Mouse (Mus musculus): ENCODE results near the gene Nr5a2. TPM values are rescaled to one million over a fixed set of nuclear protein-coding genes. Genes with fewer than 3 reads are reported as not detected.

Gene Nr5a2
- polyA plus RNA-seq, 1 experiment, result 0.58 TPM

- no peaks in the 10 kb centered on the region for H3K36me3 ChIP-seq (ENCODE audit: control insufficient read depth, insufficient read depth, low read length)
- H3K27me3 ChIP-seq (replicated peaks; ENCODE audit: control insufficient read depth, insufficient read depth, low read length), result no peaks in the 10 kb centered on the region; the same call in 1 of the 2 replicates
- H3K4me3 ChIP-seq (ENCODE audit: insufficient read depth, low read depth, low read length), result no peak overlapping the region
- no peak overlapping the region for H3K27ac ChIP-seq (ENCODE audit: insufficient read depth, low read depth, low read length)
- no peaks in the 10 kb centered on the region for H3K4me1 ChIP-seq (ENCODE audit: control insufficient read depth, insufficient read depth, low read length)
- 45% methylated on average over 6 of the region's 6 CpGs for WGBS
- TF ChIP-seq CTCF (conservative IDR thresholded peaks at IDR 0.05; ENCODE audit: insufficient read depth, insufficient read length, low read depth, low read length) (no peak), POLR2A (IDR thresholded peaks at IDR 0.05; ENCODE audit: low read depth, low read length) (no peak)
- DNase-seq, result no peak
Measured at GRCm38 (mm10) chr1:136868955-136869354, 91.3 kb downstream of the Nr5a2 start.

GRCm38 (mm10) chr1:136868285-136868684 is 92.0 kb downstream of the Nr5a2 start:
- DNase-seq, result no peak
- no peaks in the 10 kb centered on the region; the same call in 1 of the 2 replicates for H3K27me3 ChIP-seq (replicated peaks; ENCODE audit: control insufficient read depth, insufficient read depth, low read length)
- H3K4me3 ChIP-seq (ENCODE audit: insufficient read depth, low read depth, low read length), result no peak overlapping the region
- H3K4me1 ChIP-seq (ENCODE audit: control insufficient read depth, insufficient read depth, low read length), result no peaks in the 10 kb centered on the region
- no peak overlapping the region for H3K27ac ChIP-seq (ENCODE audit: insufficient read depth, low read depth, low read length)
- no peak for TF ChIP-seq POLR2A (IDR thresholded peaks at IDR 0.05; ENCODE audit: low read depth, low read length)
- no peak for TF ChIP-seq CTCF (conservative IDR thresholded peaks at IDR 0.05; ENCODE audit: insufficient read depth, insufficient read length, low read depth, low read length)
- 91% methylated on average over 5 of the region's 5 CpGs for whole genome bisulfite sequencing
- H3K36me3 ChIP-seq (ENCODE audit: control insufficient read depth, insufficient read depth, low read length), result no peaks in the 10 kb centered on the region

- H3K4me3 ChIP-seq (ENCODE audit: insufficient read depth, low read depth, low read length), result no peak overlapping the region
- no peaks in the 10 kb centered on the region; the same call in 1 of the 2 replicates for H3K27me3 ChIP-seq (replicated peaks; ENCODE audit: control insufficient read depth, insufficient read depth, low read length)
- WGBS, result 70% methylated on average over 9 of the region's 9 CpGs
- TF ChIP-seq CTCF (conservative IDR thresholded peaks at IDR 0.05; ENCODE audit: insufficient read depth, insufficient read length, low read depth, low read length), result peak; percentile 49
- no peak for TF ChIP-seq POLR2A (IDR thresholded peaks at IDR 0.05; ENCODE audit: low read depth, low read length)
- peak; percentile 6 for DNase-seq
- H3K36me3 ChIP-seq (ENCODE audit: control insufficient read depth, insufficient read depth, low read length), result no peaks in the 10 kb centered on the region
- no peak overlapping the region for H3K27ac ChIP-seq (ENCODE audit: insufficient read depth, low read depth, low read length)
- no peaks in the 10 kb centered on the region for H3K4me1 ChIP-seq (ENCODE audit: control insufficient read depth, insufficient read depth, low read length)
Measured at GRCm38 (mm10) chr1:136866481-136867092, 93.7 kb downstream of the Nr5a2 start.

- Histone ChIP-seq H3K4me3 (ENCODE audit: insufficient read depth, low read depth, low read length) (no peak overlapping the region), H3K27me3 (replicated peaks; ENCODE audit: control insufficient read depth, insufficient read depth, low read length) (no peaks in the 10 kb centered on the region; the same call in 1 of the 2 replicates), H3K27ac (ENCODE audit: insufficient read depth, low read depth, low read length) (no peak overlapping the region), H3K4me1 (ENCODE audit: control insufficient read depth, insufficient read depth, low read length) (no peaks in the 10 kb centered on the region), H3K36me3 (ENCODE audit: control insufficient read depth, insufficient read depth, low read length) (no peaks in the 10 kb centered on the region)
- WGBS, result 95% methylated on average over 6 of the region's 6 CpGs
- DNase-seq, result no peak
- TF ChIP-seq CTCF (conservative IDR thresholded peaks at IDR 0.05; ENCODE audit: insufficient read depth, insufficient read length, low read depth, low read length) (no peak), POLR2A (IDR thresholded peaks at IDR 0.05; ENCODE audit: low read depth, low read length) (no peak)
Measured at GRCm38 (mm10) chr1:136863209-136863608, 97.0 kb downstream of the Nr5a2 start.

GRCm38 (mm10) chr1:136859454-136859853 is 100.8 kb downstream of the Nr5a2 start:
- Histone ChIP-seq H3K27me3 (replicated peaks; ENCODE audit: control insufficient read depth, insufficient read depth, low read length) (no peaks in the 10 kb centered on the region), H3K4me1 (ENCODE audit: control insufficient read depth, insufficient read depth, low read length) (no peaks in the 10 kb centered on the region), H3K4me3 (ENCODE audit: insufficient read depth, low read depth, low read length) (no peak overlapping the region), H3K36me3 (ENCODE audit: control insufficient read depth, insufficient read depth, low read length) (no peaks in the 10 kb centered on the region), H3K27ac (ENCODE audit: insufficient read depth, low read depth, low read length) (no peak overlapping the region)
- TF ChIP-seq CTCF (conservative IDR thresholded peaks at IDR 0.05; ENCODE audit: insufficient read depth, insufficient read length, low read depth, low read length), result no peak
- TF ChIP-seq POLR2A (IDR thresholded peaks at IDR 0.05; ENCODE audit: low read depth, low read length), result no peak
- 57% methylated on average over 4 of the region's 4 CpGs for WGBS
- DNase-seq, result peak; percentile 6

GRCm38 (mm10) chr1:136858724-136859123 is 101.5 kb downstream of the Nr5a2 start:
- Histone ChIP-seq H3K4me1 (ENCODE audit: control insufficient read depth, insufficient read depth, low read length) (no peaks in the 10 kb centered on the region), H3K27ac (ENCODE audit: insufficient read depth, low read depth, low read length) (no peak overlapping the region), H3K27me3 (replicated peaks; ENCODE audit: control insufficient read depth, insufficient read depth, low read length) (no peaks in the 10 kb centered on the region), H3K36me3 (ENCODE audit: control insufficient read depth, insufficient read depth, low read length) (no peaks in the 10 kb centered on the region), H3K4me3 (ENCODE audit: insufficient read depth, low read depth, low read length) (no peak overlapping the region)
- DNase-seq, result no peak
- TF ChIP-seq POLR2A (IDR thresholded peaks at IDR 0.05; ENCODE audit: low read depth, low read length), result no peak
- no peak for TF ChIP-seq CTCF (conservative IDR thresholded peaks at IDR 0.05; ENCODE audit: insufficient read depth, insufficient read length, low read depth, low read length)
- 56% methylated on average over 4 of the region's 4 CpGs for WGBS

- Histone ChIP-seq H3K4me3 (ENCODE audit: insufficient read depth, low read depth, low read length) (no peak overlapping the region), H3K36me3 (ENCODE audit: control insufficient read depth, insufficient read depth, low read length) (no peaks in the 10 kb centered on the region), H3K27ac (ENCODE audit: insufficient read depth, low read depth, low read length) (no peak overlapping the region), H3K27me3 (replicated peaks; ENCODE audit: control insufficient read depth, insufficient read depth, low read length) (no peaks in the 10 kb centered on the region), H3K4me1 (ENCODE audit: control insufficient read depth, insufficient read depth, low read length) (no peaks in the 10 kb centered on the region)
- WGBS, result 82% methylated on average over 3 of the region's 3 CpGs
- DNase-seq, result no peak
- TF ChIP-seq CTCF (conservative IDR thresholded peaks at IDR 0.05; ENCODE audit: insufficient read depth, insufficient read length, low read depth, low read length) (no peak), POLR2A (IDR thresholded peaks at IDR 0.05; ENCODE audit: low read depth, low read length) (no peak)
Measured at GRCm38 (mm10) chr1:136856104-136856503, 104.1 kb downstream of the Nr5a2 start.
